Mouse (Mus musculus): ENCODE data around the gene Trappc12.
"Not testable (repeated sequence)": the region's sequence is repeated elsewhere in the genome, so short reads cannot be mapped to it uniquely, and the experiment has no call there.

GRCm38 (mm10) chr12:28733520-28734245, 16.6 kb downstream of the Trappc12 start:
- not testable (repeated sequence) for TF ChIP-seq TAL1 (conservative IDR thresholded peaks at IDR 0.05; ENCODE audit: low read depth, low read length); CTCF (IDR thresholded peaks at IDR 0.05; ENCODE audit: low read depth, low read length); POLR2AphosphoS5 (IDR thresholded peaks at IDR 0.05; ENCODE audit: insufficient replicate concordance, low read depth, low read length)
